Mouse (Mus musculus) lung, adult 2 months (tissue): ENCODE results near the gene Bckdhb.

Source experiments
- CTCF ChIP-seq: fragments of 200-500 bp; IDR thresholded peaks from 2 replicates; pipeline ENCODE4 v1.5.1; 2011; ENCODE audit warnings: mild to moderate bottlenecking, low read length, control low read depth; ENCODE audit not compliant: insufficient read depth
- POLR2A ChIP-seq: fragments of 200-500 bp; IDR thresholded peaks from 2 replicates; pipeline ENCODE4 v1.6.1; 2011; ENCODE audit warnings: low read depth, mild to moderate bottlenecking, control low read depth, low read length, borderline replicate concordance; ENCODE audit errors: extremely low read depth

GRCm38 (mm10) chr9:83967439-83968050, 42.6 kb downstream of the Bckdhb start:
- TF ChIP-seq CTCF (no peak), POLR2A (no peak)
